In the genomic region with DNA sequence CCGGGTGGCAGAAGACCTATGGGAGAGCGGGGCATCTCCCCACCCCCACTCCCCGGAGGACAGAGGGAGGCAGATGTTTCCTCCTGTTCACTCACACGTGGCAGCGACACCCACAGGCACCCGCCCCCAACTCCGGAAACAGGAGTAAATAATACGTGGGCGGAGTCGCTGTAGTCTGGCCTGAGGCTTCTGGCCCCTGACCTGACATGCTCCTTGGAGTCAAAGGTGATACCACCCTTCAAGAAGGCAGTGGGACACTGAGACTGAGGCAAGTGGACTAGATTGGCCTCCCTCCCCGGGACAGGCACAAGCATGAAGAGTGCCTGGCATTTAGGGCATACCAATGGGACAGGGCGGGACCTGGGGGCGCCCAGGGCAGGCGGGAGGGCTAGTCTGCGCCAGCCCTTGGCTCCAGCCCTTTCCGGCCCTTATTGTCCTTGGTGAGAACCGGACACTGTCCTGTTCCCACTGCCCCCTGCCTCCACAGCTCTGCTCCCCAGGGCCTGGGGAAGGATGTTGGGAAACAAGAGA, we compare ENCODE assay signal across 8 mouse cellular contexts. TPM values are rescaled to one million over a fixed set of nuclear protein-coding genes. Genes with fewer than 3 reads are reported as not detected.
DNase-seq lines count a peak whose midpoint lies in the region; ATAC-seq lines count a peak whose summit lies in the region.

No protein-coding gene starts in this region.

- DNase-seq in embryonic facial prominence, embryonic 10.5 days (ENCODE audit: low spot score) = peak; percentile 66
- no peak for DNase-seq in hindbrain, embryonic 11.5 days (ENCODE audit: low spot score)
- DNase-seq in thymus, adult 18-20 months = peak; percentile 70 to 80
- DNase-seq in left cerebral cortex, postnatal 25 days (ENCODE audit: low spot score in 2 of 2) = no peak

- H3K9me3 ChIP-seq in forebrain, embryonic 13.5 days (replicated peaks) = no peaks in the 10 kb centered on the region
- no peaks in the 10 kb centered on the region for H3K9me3 ChIP-seq in forebrain, embryonic 16.5 days (ENCODE audit: control insufficient read depth, low read length)
- H3K9me3 ChIP-seq in embryonic facial prominence, embryonic 10.5 days = no peaks in the 10 kb centered on the region
- no peaks in the 10 kb centered on the region for H3K9me3 ChIP-seq in hindbrain, embryonic 11.5 days (ENCODE audit: control insufficient read depth, low read length)
- H3K9me3 ChIP-seq in limb, embryonic 13.5 days = no peaks in the 10 kb centered on the region
- no peaks in the 10 kb centered on the region for H3K9me3 ChIP-seq in midbrain, embryonic 16.5 days (replicated peaks; ENCODE audit: control insufficient read depth, low read length, poor library complexity, severe bottlenecking)

- H3K9ac ChIP-seq in forebrain, embryonic 13.5 days = no peak overlapping the region
- H3K9ac ChIP-seq in forebrain, embryonic 16.5 days (replicated peaks; ENCODE audit: low read depth, low read length) = no peak overlapping the region; the same call in 1 of the 2 replicates
- 0 out of 2 replicates have a peak overlapping the region, but pooled peaks have one; percentile 16 for H3K9ac ChIP-seq in hindbrain, embryonic 11.5 days (ENCODE audit: low read depth, low read length)
- 0 out of 2 replicates have a peak overlapping the region, but pooled peaks have one; percentile 39 for H3K9ac ChIP-seq in limb, embryonic 13.5 days
- no peak overlapping the region for H3K9ac ChIP-seq in midbrain, embryonic 16.5 days (ENCODE audit: low read depth, low read length)

- ATAC-seq in forebrain, embryonic 13.5 days = no peak
- no peak for ATAC-seq in forebrain, embryonic 16.5 days
- ATAC-seq in hindbrain, embryonic 11.5 days (ENCODE audit: low FRiP score) = peak; percentile 36; the same call in 1 of the 2 replicates
- no peak for ATAC-seq in limb, embryonic 13.5 days (ENCODE audit: low FRiP score, low read depth)
- no peak for ATAC-seq in midbrain, embryonic 16.5 days

- no peak overlapping the region for H3K4me3 ChIP-seq in forebrain, embryonic 13.5 days
- no peak overlapping the region for H3K4me3 ChIP-seq in forebrain, embryonic 16.5 days (replicated peaks; ENCODE audit: low read length)
- H3K4me3 ChIP-seq in embryonic facial prominence, embryonic 10.5 days = peak overlapping the region; percentile 41
- no peak overlapping the region for H3K4me3 ChIP-seq in hindbrain, embryonic 11.5 days (ENCODE audit: low read depth, low read length)
- no peak overlapping the region; the same call in 1 of the 2 replicates for H3K4me3 ChIP-seq in limb, embryonic 13.5 days
- no peak overlapping the region for H3K4me3 ChIP-seq in midbrain, embryonic 16.5 days (ENCODE audit: low read depth, low read length)

- H3K27me3 ChIP-seq in forebrain, embryonic 13.5 days = peaks cover 10% of the 10 kb centered on the region; the same call in 1 of the 2 replicates
- no peaks in the 10 kb centered on the region for H3K27me3 ChIP-seq in forebrain, embryonic 16.5 days (replicated peaks; ENCODE audit: control insufficient read depth, insufficient read depth, low read length)
- H3K27me3 ChIP-seq in embryonic facial prominence, embryonic 10.5 days (replicated peaks; ENCODE audit: low read depth, poor library complexity, severe bottlenecking) = peaks cover 14% of the 10 kb centered on the region; the same call in 1 of the 2 replicates
- no peaks in the 10 kb centered on the region for H3K27me3 ChIP-seq in hindbrain, embryonic 11.5 days (ENCODE audit: control insufficient read depth, insufficient read depth, low read length)
- H3K27me3 ChIP-seq in limb, embryonic 13.5 days = no peaks in the 10 kb centered on the region
- H3K27me3 ChIP-seq in midbrain, embryonic 16.5 days (ENCODE audit: control insufficient read depth, insufficient read depth, low read depth, low read length) = no peaks in the 10 kb centered on the region

- intact Hi-C loops in left cerebral cortex, postnatal 25 days (cut with DNase I) = loop anchor here (2.0 kb wide), 1 partner anchor 57 kb away; no protein-coding TSS in a partner anchor

- peaks cover 25% of the 10 kb centered on the region for H3K4me1 ChIP-seq in forebrain, embryonic 13.5 days
- H3K4me1 ChIP-seq in forebrain, embryonic 16.5 days (replicated peaks; ENCODE audit: control insufficient read depth, insufficient read depth, low read length) = peaks cover 14% of the 10 kb centered on the region
- peaks cover 43% of the 10 kb centered on the region for H3K4me1 ChIP-seq in embryonic facial prominence, embryonic 10.5 days
- peaks cover 2% of the 10 kb centered on the region for H3K4me1 ChIP-seq in hindbrain, embryonic 11.5 days (replicated peaks; ENCODE audit: control insufficient read depth, insufficient read depth, low read length)
- H3K4me1 ChIP-seq in limb, embryonic 13.5 days = peaks cover 29% of the 10 kb centered on the region
- H3K4me1 ChIP-seq in midbrain, embryonic 16.5 days (ENCODE audit: control insufficient read depth, insufficient read depth, low read length) = peaks cover 12% of the 10 kb centered on the region

- peaks cover 19% of the 10 kb centered on the region for H3K36me3 ChIP-seq in forebrain, embryonic 13.5 days (ENCODE audit: poor library complexity, severe bottlenecking)
- H3K36me3 ChIP-seq in forebrain, embryonic 16.5 days (ENCODE audit: control insufficient read depth, insufficient read depth) = no peaks in the 10 kb centered on the region
- H3K36me3 ChIP-seq in embryonic facial prominence, embryonic 10.5 days (replicated peaks) = peaks cover 25% of the 10 kb centered on the region
- H3K36me3 ChIP-seq in hindbrain, embryonic 11.5 days (ENCODE audit: control insufficient read depth, insufficient read depth, low read length) = no peaks in the 10 kb centered on the region
- peaks cover 20% of the 10 kb centered on the region; the same call in 1 of the 2 replicates for H3K36me3 ChIP-seq in limb, embryonic 13.5 days
- H3K36me3 ChIP-seq in midbrain, embryonic 16.5 days (ENCODE audit: control insufficient read depth, insufficient read depth, low read length) = peaks cover 2% of the 10 kb centered on the region; the same call in 1 of the 2 replicates

- 10% methylated on average over 17 of the region's 17 CpGs for WGBS in forebrain, embryonic 13.5 days
- WGBS in forebrain, embryonic 16.5 days = 11% methylated on average over 17 of the region's 17 CpGs
- 2% methylated on average over 17 of the region's 17 CpGs for WGBS in embryonic facial prominence, embryonic 10.5 days
- 8% methylated on average over 17 of the region's 17 CpGs for WGBS in hindbrain, embryonic 11.5 days
- 9% methylated on average over 17 of the region's 17 CpGs for WGBS in limb, embryonic 13.5 days
- 6% methylated on average over 17 of the region's 17 CpGs for WGBS in midbrain, embryonic 16.5 days

- H3K4me2 ChIP-seq in forebrain, embryonic 13.5 days = peak overlapping the region; percentile 10; the same call in 1 of the 2 replicates
- no peak overlapping the region for H3K4me2 ChIP-seq in forebrain, embryonic 16.5 days (ENCODE audit: low read length)
- H3K4me2 ChIP-seq in hindbrain, embryonic 11.5 days (replicated peaks; ENCODE audit: low read depth, low read length) = peak overlapping the region; percentile 3
- H3K4me2 ChIP-seq in limb, embryonic 13.5 days (replicated peaks) = peak overlapping the region; percentile 48
- peak overlapping the region; percentile 4; the same call in 1 of the 2 replicates for H3K4me2 ChIP-seq in midbrain, embryonic 16.5 days (ENCODE audit: low read length)

- no peak overlapping the region for H3K27ac ChIP-seq in forebrain, embryonic 13.5 days
- no peak overlapping the region for H3K27ac ChIP-seq in forebrain, embryonic 16.5 days (ENCODE audit: low read length)
- peak overlapping the region; percentile 73; the same call in 1 of the 2 replicates for H3K27ac ChIP-seq in embryonic facial prominence, embryonic 10.5 days (replicated peaks)
- H3K27ac ChIP-seq in hindbrain, embryonic 11.5 days (ENCODE audit: low read depth, low read length) = no peak overlapping the region
- H3K27ac ChIP-seq in limb, embryonic 13.5 days = no peak overlapping the region; the same call in 1 of the 2 replicates
- no peak overlapping the region for H3K27ac ChIP-seq in midbrain, embryonic 16.5 days (ENCODE audit: low read length)

RNA-seq across cellular contexts. Expression of a gene that starts 5.3 kb away (rescaled TPM):
- polyA plus RNA-seq in forebrain, embryonic 13.5 days (2015; fragmentation: Nextera tagmentation; extraction: Ambion mirVana) = 36.6 and 43.2 TPM in 2 replicates
- 62.5 and 76.1 TPM in 2 replicates for polyA plus RNA-seq in forebrain, embryonic 16.5 days (2015; fragmentation: Nextera tagmentation; extraction: Ambion mirVana)
- polyA plus RNA-seq in embryonic facial prominence, embryonic 10.5 days (2016; fragmentation: Nextera tagmentation; extraction: Ambion mirVana) = 4.0 and 4.7 TPM in 2 replicates
- 9.5 and 9.7 TPM in 2 replicates for polyA plus RNA-seq in hindbrain, embryonic 11.5 days (2014; fragmentation: Nextera tagmentation; extraction: Ambion mirVana)
- 6.1 and 6.8 TPM in 2 replicates for polyA plus RNA-seq in limb, embryonic 13.5 days (2015; fragmentation: Nextera tagmentation; extraction: Ambion mirVana)
- 90.3 and 91.2 TPM in 2 replicates for polyA plus RNA-seq in midbrain, embryonic 16.5 days (2015; fragmentation: Nextera tagmentation; extraction: Ambion mirVana)
- total RNA-seq in left cerebral cortex, postnatal 25 days (2021) = 10 to 100 TPM; 89.8 to 94.3 TPM

RNA-seq across cellular contexts. Expression of a gene that starts 5.7 kb away (rescaled TPM):
- polyA plus RNA-seq in forebrain, embryonic 13.5 days (2015; fragmentation: Nextera tagmentation; extraction: Ambion mirVana) = 221 and 237 TPM in 2 replicates
- 187 and 195 TPM in 2 replicates for polyA plus RNA-seq in forebrain, embryonic 16.5 days (2015; fragmentation: Nextera tagmentation; extraction: Ambion mirVana)
- 244 and 262 TPM in 2 replicates for polyA plus RNA-seq in embryonic facial prominence, embryonic 10.5 days (2016; fragmentation: Nextera tagmentation; extraction: Ambion mirVana)
- 276 and 289 TPM in 2 replicates for polyA plus RNA-seq in hindbrain, embryonic 11.5 days (2014; fragmentation: Nextera tagmentation; extraction: Ambion mirVana)
- polyA plus RNA-seq in limb, embryonic 13.5 days (2015; fragmentation: Nextera tagmentation; extraction: Ambion mirVana) = 332 and 333 TPM in 2 replicates
- 195 TPM in 2 replicates for polyA plus RNA-seq in midbrain, embryonic 16.5 days (2015; fragmentation: Nextera tagmentation; extraction: Ambion mirVana)
- total RNA-seq in left cerebral cortex, postnatal 25 days (2021) = 10 to 100 TPM; 69.2 to 69.4 TPM

RNA-seq across cellular contexts. Expression of a gene that starts 7.7 kb away (rescaled TPM):
- polyA plus RNA-seq in forebrain, embryonic 13.5 days (2015; fragmentation: Nextera tagmentation; extraction: Ambion mirVana) = 100 and 106 TPM in 2 replicates
- 67.0 and 73.5 TPM in 2 replicates for polyA plus RNA-seq in forebrain, embryonic 16.5 days (2015; fragmentation: Nextera tagmentation; extraction: Ambion mirVana)
- 74.1 and 84.1 TPM in 2 replicates for polyA plus RNA-seq in embryonic facial prominence, embryonic 10.5 days (2016; fragmentation: Nextera tagmentation; extraction: Ambion mirVana)
- polyA plus RNA-seq in hindbrain, embryonic 11.5 days (2014; fragmentation: Nextera tagmentation; extraction: Ambion mirVana) = 75.7 and 82.9 TPM in 2 replicates
- polyA plus RNA-seq in limb, embryonic 13.5 days (2015; fragmentation: Nextera tagmentation; extraction: Ambion mirVana) = 120 and 126 TPM in 2 replicates
- 60.4 and 64.5 TPM in 2 replicates for polyA plus RNA-seq in midbrain, embryonic 16.5 days (2015; fragmentation: Nextera tagmentation; extraction: Ambion mirVana)
- 10 to 100 TPM; 47.8 to 48.1 TPM for total RNA-seq in left cerebral cortex, postnatal 25 days (2021)

RNA-seq across cellular contexts. Expression of a gene that starts 18.9 kb away (rescaled TPM):
- polyA plus RNA-seq in forebrain, embryonic 13.5 days (2015; fragmentation: Nextera tagmentation; extraction: Ambion mirVana) = 25.8 and 32.7 TPM in 2 replicates
- polyA plus RNA-seq in forebrain, embryonic 16.5 days (2015; fragmentation: Nextera tagmentation; extraction: Ambion mirVana) = 38.6 and 41.2 TPM in 2 replicates
- 27.2 and 34.2 TPM in 2 replicates for polyA plus RNA-seq in embryonic facial prominence, embryonic 10.5 days (2016; fragmentation: Nextera tagmentation; extraction: Ambion mirVana)
- 35.9 and 37.5 TPM in 2 replicates for polyA plus RNA-seq in hindbrain, embryonic 11.5 days (2014; fragmentation: Nextera tagmentation; extraction: Ambion mirVana)
- polyA plus RNA-seq in limb, embryonic 13.5 days (2015; fragmentation: Nextera tagmentation; extraction: Ambion mirVana) = 85.5 and 88.8 TPM in 2 replicates
- 40.2 and 41.3 TPM in 2 replicates for polyA plus RNA-seq in midbrain, embryonic 16.5 days (2015; fragmentation: Nextera tagmentation; extraction: Ambion mirVana)
- 10 to 100 TPM; 32.1 to 37.4 TPM for total RNA-seq in left cerebral cortex, postnatal 25 days (2021)

RNA-seq across cellular contexts. Expression of a gene that starts 22.6 kb away (rescaled TPM):
- polyA plus RNA-seq in forebrain, embryonic 13.5 days (2015; fragmentation: Nextera tagmentation; extraction: Ambion mirVana) = 2.8 and 3.1 TPM in 2 replicates
- 1.6 and 1.7 TPM in 2 replicates for polyA plus RNA-seq in forebrain, embryonic 16.5 days (2015; fragmentation: Nextera tagmentation; extraction: Ambion mirVana)
- 0.15 and 0.81 TPM in 2 replicates for polyA plus RNA-seq in embryonic facial prominence, embryonic 10.5 days (2016; fragmentation: Nextera tagmentation; extraction: Ambion mirVana)
- polyA plus RNA-seq in hindbrain, embryonic 11.5 days (2014; fragmentation: Nextera tagmentation; extraction: Ambion mirVana) = 1.4 and 2.1 TPM in 2 replicates
- 0.64 and 1.1 TPM in 2 replicates for polyA plus RNA-seq in limb, embryonic 13.5 days (2015; fragmentation: Nextera tagmentation; extraction: Ambion mirVana)
- 0.57 and 1.5 TPM in 2 replicates for polyA plus RNA-seq in midbrain, embryonic 16.5 days (2015; fragmentation: Nextera tagmentation; extraction: Ambion mirVana)
- total RNA-seq in left cerebral cortex, postnatal 25 days (2021) = 1 to 10 TPM in 1 of 2 experiments, under 1 TPM in 1; 0.80 to 1.2 TPM

Comparison
In these comparisons a context has a peak if more than half of its experiments do, and no peak if none do; other contexts are left out.
1. H3K9ac ChIP-seq: peak in hindbrain, embryonic 11.5 days (single experiment) and limb, embryonic 13.5 days (single experiment); none in forebrain, embryonic 13.5 days (single experiment), forebrain, embryonic 16.5 days (single experiment) and midbrain, embryonic 16.5 days (single experiment).
2. DNase-seq: peak in embryonic facial prominence, embryonic 10.5 days (single experiment) and thymus, adult 18-20 months (2 of 2); none in hindbrain, embryonic 11.5 days (single experiment) and left cerebral cortex, postnatal 25 days (0 of 2).